Mouse (Mus musculus) lung, embryonic 16.5 days (tissue): ENCODE results near the gene Rnf220. TPM values are rescaled to one million over a fixed set of nuclear protein-coding genes. Genes with fewer than 3 reads are reported as not detected.

Experiments used
- ATAC-seq: fragments of 200-750 bp; cut with Nextera tagmentation; 2 replicates; pipeline ENCODE4 v1.8.0; 2017; ENCODE audit warnings: low read depth, mild to moderate bottlenecking, moderate library complexity
- H3K27ac ChIP-seq: fragments of 300-500 bp; sonication (generic); 2 replicates; pipeline ENCODE4 v1.5.1; 2014; ENCODE audit warnings: mild to moderate bottlenecking, control low read depth, low read length
- H3K27me3 ChIP-seq: fragments of 300-500 bp; sonication (generic); 2 replicates; pipeline ENCODE4 v1.6.1; 2014; ENCODE audit warnings: low read depth, low read length, mixed read lengths; ENCODE audit not compliant: control insufficient read depth, insufficient read depth
- H3K36me3 ChIP-seq: fragments of 300-500 bp; sonication (generic); 2 replicates; pipeline ENCODE4 v1.6.1; 2014; ENCODE audit warnings: low read length; ENCODE audit not compliant: control insufficient read depth, insufficient read depth
- H3K4me1 ChIP-seq: fragments of 300-500 bp; sonication (generic); replicated peaks from 2 replicates; pipeline ENCODE4 v1.6.1; 2014; ENCODE audit warnings: low read length, mixed read lengths; ENCODE audit not compliant: control insufficient read depth, insufficient read depth
- H3K4me2 ChIP-seq: fragments of 300-500 bp; sonication (generic); 2 replicates; pipeline ENCODE4 v1.6.1; 2014; ENCODE audit warnings: low read depth, low read length, control low read depth
- H3K4me3 ChIP-seq: fragments of 300-500 bp; sonication (generic); 2 replicates; pipeline ENCODE4 v1.5.1; 2014; ENCODE audit warnings: mild to moderate bottlenecking, low read length, control low read depth
- H3K9ac ChIP-seq: fragments of 300-500 bp; sonication (generic); 2 replicates; pipeline ENCODE4 v1.6.1; 2014; ENCODE audit warnings: low read length, control low read depth
- H3K9me3 ChIP-seq: fragments of 300-500 bp; sonication (generic); 2 replicates; pipeline ENCODE4 v1.6.1; 2016; ENCODE audit warnings: low read length; ENCODE audit not compliant: control insufficient read depth
- WGBS: fragments of 180-500 bp; shearing (Covaris S2); extraction: QIAGEN DNeasy Blood & Tissue Kit; methylation state at CpG from one replicate; pipeline ENCODE4 v1.1.7; 2014; 5-methylcytosine and 5-hydroxymethylcytosine counted together
- polyA plus RNA-seq: library from polyadenylated mRNA; unstranded; fragments of >200 nt; fragmentation: Nextera tagmentation; extraction: Ambion mirVana; gene quantifications from 2 replicates; pipeline ENCODE4 v1.2.1, GENCODE M21; 2015

The Rnf220 gene
- 60.6 and 61.5 TPM in 2 replicates for polyA plus RNA-seq

GRCm38 (mm10) chr4:117496482-117497165 is at the start of gene Rnf220:
Gene Rnf220, minus strand, starts transcription at chr4:117497052.
- H3K4me1 ChIP-seq, result peaks cover 19% of the 10 kb centered on the region
- H3K27me3 ChIP-seq, result peaks cover 45% of the 10 kb centered on the region
- H3K4me2 ChIP-seq, result peak within 1 kb of the TSS; percentile 86
- under 1% methylated on average over 42 of the region's 42 CpGs for WGBS
- peak within 1 kb of the TSS; percentile 43 for H3K9ac ChIP-seq
- H3K4me3 ChIP-seq, result peak within 1 kb of the TSS; percentile 53
- no peaks in the 10 kb centered on the region for H3K36me3 ChIP-seq
- H3K27ac ChIP-seq, result no peak within 1 kb of the TSS
- peaks cover 2% of the 10 kb centered on the region; the same call in 1 of the 2 replicates for H3K9me3 ChIP-seq
- ATAC-seq, result peak; percentile 90

- H3K27me3 ChIP-seq, result no peaks in the 10 kb centered on the region
- no peaks in the 10 kb centered on the region for H3K9me3 ChIP-seq
- H3K36me3 ChIP-seq, result no peaks in the 10 kb centered on the region
- ATAC-seq, result no peak
- 84% methylated on average over 6 of the region's 6 CpGs for WGBS
- H3K4me2 ChIP-seq, result no peak overlapping the region
- peaks cover 12% of the 10 kb centered on the region for H3K4me1 ChIP-seq
- no peak overlapping the region for H3K27ac ChIP-seq
- H3K9ac ChIP-seq, result no peak overlapping the region
- no peak overlapping the region for H3K4me3 ChIP-seq
Measured at GRCm38 (mm10) chr4:117546616-117547015, 49.8 kb upstream of the Rnf220 start.

GRCm38 (mm10) chr4:117545448-117545847 is 48.6 kb upstream of the Rnf220 start:
- H3K27ac ChIP-seq, result no peak overlapping the region
- H3K36me3 ChIP-seq, result no peaks in the 10 kb centered on the region
- H3K9me3 ChIP-seq, result no peaks in the 10 kb centered on the region
- no peak overlapping the region for H3K4me2 ChIP-seq
- 77% methylated on average over 3 of the region's 3 CpGs for WGBS
- no peaks in the 10 kb centered on the region for H3K27me3 ChIP-seq
- H3K9ac ChIP-seq, result no peak overlapping the region
- no peak overlapping the region for H3K4me3 ChIP-seq
- peaks cover 3% of the 10 kb centered on the region; the same call in 1 of the 2 replicates for H3K4me1 ChIP-seq
- ATAC-seq, result no peak

GRCm38 (mm10) chr4:117540571-117540970 is 43.7 kb upstream of the Rnf220 start:
- Histone ChIP-seq H3K4me1 (no peaks in the 10 kb centered on the region), H3K4me3 (no peak overlapping the region), H3K9ac (no peak overlapping the region), H3K36me3 (no peaks in the 10 kb centered on the region), H3K9me3 (no peaks in the 10 kb centered on the region), H3K27ac (no peak overlapping the region), H3K4me2 (no peak overlapping the region), H3K27me3 (no peaks in the 10 kb centered on the region)
- no peak for ATAC-seq
- WGBS, result 70% methylated on average over 5 of the region's 5 CpGs

- Histone ChIP-seq H3K36me3 (no peaks in the 10 kb centered on the region), H3K9me3 (no peaks in the 10 kb centered on the region), H3K27ac (no peak overlapping the region), H3K27me3 (no peaks in the 10 kb centered on the region), H3K4me1 (no peaks in the 10 kb centered on the region), H3K9ac (no peak overlapping the region), H3K4me2 (no peak overlapping the region), H3K4me3 (no peak overlapping the region)
- ATAC-seq, result no peak
- 64% methylated on average over 8 of the region's 8 CpGs for WGBS
Measured at GRCm38 (mm10) chr4:117539329-117539980, 42.6 kb upstream of the Rnf220 start.

- H3K4me3 ChIP-seq, result no peak overlapping the region
- no peaks in the 10 kb centered on the region for H3K36me3 ChIP-seq
- no peak overlapping the region for H3K27ac ChIP-seq
- H3K9ac ChIP-seq, result no peak overlapping the region
- WGBS, result 68% methylated on average over 7 of the region's 7 CpGs
- no peak for ATAC-seq
- no peaks in the 10 kb centered on the region for H3K27me3 ChIP-seq
- no peaks in the 10 kb centered on the region for H3K4me1 ChIP-seq
- H3K4me2 ChIP-seq, result no peak overlapping the region
- no peaks in the 10 kb centered on the region for H3K9me3 ChIP-seq
Measured at GRCm38 (mm10) chr4:117537002-117537401, 40.1 kb upstream of the Rnf220 start.

DNA sequence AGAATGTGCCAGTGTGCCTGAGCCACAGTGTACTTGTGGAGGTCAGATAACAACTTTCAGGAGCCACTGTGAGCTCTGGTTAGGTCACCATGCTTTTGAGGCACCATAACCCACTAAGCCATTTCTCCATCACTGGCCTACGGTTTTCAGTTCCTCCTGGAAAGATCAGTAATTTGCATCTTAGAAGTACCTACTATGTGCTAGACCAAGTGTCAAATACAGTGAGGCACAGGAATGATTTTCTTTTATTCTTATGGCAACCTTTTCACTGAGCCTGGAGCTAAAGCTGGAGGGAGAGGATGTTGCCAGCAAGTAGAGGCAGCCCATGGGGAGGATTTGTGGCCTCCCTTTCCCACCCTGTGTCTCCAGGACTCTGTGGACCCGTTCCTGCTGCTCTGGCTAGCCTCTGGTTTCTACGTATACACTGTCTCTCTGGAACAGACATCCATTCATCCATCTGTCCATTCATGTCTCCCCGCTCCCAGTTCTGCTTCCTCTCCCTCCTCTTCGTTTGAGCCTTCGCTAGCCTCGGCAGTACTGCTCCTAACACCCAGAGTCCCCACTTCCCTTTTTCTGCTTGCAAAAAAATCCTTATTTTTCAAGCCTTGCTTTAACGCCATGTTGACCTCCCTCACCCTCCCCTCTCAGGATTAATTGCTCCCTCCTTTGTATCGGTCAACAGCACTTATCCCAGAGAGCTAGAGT is 38.8 kb upstream of the Rnf220 start:
- 47% methylated on average over 9 of the region's 9 CpGs for WGBS
- no peak for ATAC-seq
- no peaks in the 10 kb centered on the region for H3K9me3 ChIP-seq
- H3K27me3 ChIP-seq, result no peaks in the 10 kb centered on the region
- H3K36me3 ChIP-seq, result no peaks in the 10 kb centered on the region
- H3K4me2 ChIP-seq, result no peak overlapping the region
- no peak overlapping the region for H3K9ac ChIP-seq
- no peak overlapping the region for H3K27ac ChIP-seq
- no peaks in the 10 kb centered on the region for H3K4me1 ChIP-seq
- no peak overlapping the region for H3K4me3 ChIP-seq

DNA sequence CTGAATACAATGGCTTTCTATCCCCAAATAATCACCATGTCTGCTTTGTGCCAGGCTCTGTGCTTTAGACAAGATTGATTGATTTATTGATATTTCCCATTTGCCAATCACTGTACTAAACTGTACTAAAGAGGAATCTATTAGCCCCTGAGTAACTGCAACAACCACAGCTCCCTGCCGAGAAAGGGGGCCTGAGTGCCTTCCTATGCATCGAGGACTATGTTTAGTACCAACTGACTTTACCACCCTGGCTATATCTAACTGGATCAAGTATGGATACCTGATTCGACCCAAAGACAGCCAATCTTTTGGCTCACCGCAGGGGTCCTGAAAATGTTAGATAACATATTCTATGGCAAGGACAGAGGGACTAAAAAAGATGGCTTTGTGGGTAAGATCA is 33.0 kb upstream of the Rnf220 start:
- Histone ChIP-seq H3K27me3 (no peaks in the 10 kb centered on the region), H3K36me3 (no peaks in the 10 kb centered on the region), H3K4me2 (no peak overlapping the region), H3K4me1 (no peaks in the 10 kb centered on the region), H3K9ac (no peak overlapping the region), H3K27ac (no peak overlapping the region), H3K4me3 (no peak overlapping the region), H3K9me3 (no peaks in the 10 kb centered on the region)
- WGBS, result 77% methylated on average over 4 of the region's 4 CpGs
- no peak for ATAC-seq

- no peaks in the 10 kb centered on the region for H3K27me3 ChIP-seq
- no peaks in the 10 kb centered on the region for H3K36me3 ChIP-seq
- 22% methylated on average over 1 of the region's 1 CpGs for WGBS
- H3K9ac ChIP-seq, result no peak overlapping the region
- no peak overlapping the region for H3K4me2 ChIP-seq
- no peaks in the 10 kb centered on the region for H3K4me1 ChIP-seq
- 0 out of 2 replicates have a peak, but pooled peaks have one; percentile 28 for ATAC-seq
- H3K27ac ChIP-seq, result no peak overlapping the region
- no peaks in the 10 kb centered on the region for H3K9me3 ChIP-seq
- H3K4me3 ChIP-seq, result no peak overlapping the region
Measured at GRCm38 (mm10) chr4:117527952-117528351, 31.1 kb upstream of the Rnf220 start.
